Mouse (Mus musculus) lung, adult 2 months (tissue): ENCODE data around the gene Vdr. TPM values are rescaled to one million over a fixed set of nuclear protein-coding genes. Genes with fewer than 3 reads are reported as not detected.

Experiments used
- DNase-seq: peaks from one replicate; pipeline ENCODE4 v3.0.0; 2022
- H3K4me1 ChIP-seq: fragments of 200-500 bp; 2 replicates; pipeline ENCODE4 v1.6.1; 2011; ENCODE audit warnings: low read length; ENCODE audit not compliant: control insufficient read depth, insufficient read depth
- H3K4me3 ChIP-seq: fragments of 200-500 bp; replicated peaks from 2 replicates; pipeline ENCODE3; 2011; ENCODE audit warnings: low read depth, mild to moderate bottlenecking, control low read depth, low read length; ENCODE audit errors: extremely low read depth
- CTCF ChIP-seq: fragments of 200-500 bp; IDR thresholded peaks from 2 replicates; pipeline ENCODE4 v1.5.1; 2011; ENCODE audit warnings: mild to moderate bottlenecking, low read length, control low read depth; ENCODE audit not compliant: insufficient read depth
- POLR2A ChIP-seq: fragments of 200-500 bp; IDR thresholded peaks from 2 replicates; pipeline ENCODE4 v1.6.1; 2011; ENCODE audit warnings: low read depth, mild to moderate bottlenecking, control low read depth, low read length, borderline replicate concordance; ENCODE audit errors: extremely low read depth
- WGBS: fragments of 180-500 bp; shearing (Covaris S2); methylation state at CpG from one replicate; pipeline ENCODE4 v1.1.7; 2018; 5-methylcytosine and 5-hydroxymethylcytosine counted together
- polyA plus RNA-seq: library from polyadenylated mRNA; depleted of rRNA; stranded (reverse); fragments of >200 nt; gene quantifications from 2 replicates; pipeline ENCODE4 v1.2.3, GENCODE M21; 2012

Gene Vdr
- polyA plus RNA-seq, 1 experiment, result 6.3 TPM

DNA sequence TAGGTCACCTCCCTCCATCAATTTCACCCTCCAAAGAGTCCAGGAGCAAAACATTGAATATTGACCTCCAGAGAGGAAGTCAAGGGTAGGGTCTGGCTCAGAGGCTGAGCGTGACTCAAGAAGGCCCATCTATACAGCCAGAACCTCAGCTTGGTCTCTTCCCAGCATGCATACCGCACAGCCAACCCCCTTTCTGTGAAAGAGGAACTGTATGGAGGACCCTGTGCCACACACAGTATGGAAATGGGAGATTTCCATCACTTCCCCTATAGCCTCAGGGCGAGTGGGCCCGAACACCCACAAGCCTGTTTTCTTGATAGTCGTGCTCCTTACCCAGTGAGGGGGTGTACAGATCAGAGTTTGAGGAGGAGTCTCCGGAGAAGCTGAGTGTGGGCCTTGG, 41.4 kb downstream of the Vdr start:
- 82% methylated on average over 6 of the region's 6 CpGs for WGBS
- Histone ChIP-seq H3K4me3 (no peak overlapping the region), H3K4me1 (no peaks in the 10 kb centered on the region; the same call in 1 of the 2 replicates)
- no peak for DNase-seq
- no peak for TF ChIP-seq CTCF
- TF ChIP-seq POLR2A, result no peak

GRCm38 (mm10) chr15:97865988-97866387, 44.4 kb downstream of the Vdr start:
- H3K4me3 ChIP-seq, result no peak overlapping the region
- H3K4me1 ChIP-seq, result no peaks in the 10 kb centered on the region; the same call in 1 of the 2 replicates
- 95% methylated on average over 2 of the region's 2 CpGs for WGBS
- DNase-seq, result no peak
- no peak for TF ChIP-seq CTCF
- TF ChIP-seq POLR2A, result no peak

GRCm38 (mm10) chr15:97865175-97865574, 45.3 kb downstream of the Vdr start:
- TF ChIP-seq POLR2A (no peak), CTCF (no peak)
- DNase-seq, result no peak
- H3K4me1 ChIP-seq, result no peaks in the 10 kb centered on the region; the same call in 1 of the 2 replicates
- H3K4me3 ChIP-seq, result no peak overlapping the region
- WGBS, result 34% methylated on average over 6 of the region's 6 CpGs

- WGBS, result 64% methylated on average over 8 of the region's 8 CpGs
- TF ChIP-seq POLR2A, result no peak
- no peak for TF ChIP-seq CTCF
- no peak overlapping the region for H3K4me3 ChIP-seq
- H3K4me1 ChIP-seq, result no peaks in the 10 kb centered on the region; the same call in 1 of the 2 replicates
- no peak for DNase-seq
These were observed 45.9 kb downstream of the Vdr start for GRCm38 (mm10) chr15:97864361-97865045.

DNA sequence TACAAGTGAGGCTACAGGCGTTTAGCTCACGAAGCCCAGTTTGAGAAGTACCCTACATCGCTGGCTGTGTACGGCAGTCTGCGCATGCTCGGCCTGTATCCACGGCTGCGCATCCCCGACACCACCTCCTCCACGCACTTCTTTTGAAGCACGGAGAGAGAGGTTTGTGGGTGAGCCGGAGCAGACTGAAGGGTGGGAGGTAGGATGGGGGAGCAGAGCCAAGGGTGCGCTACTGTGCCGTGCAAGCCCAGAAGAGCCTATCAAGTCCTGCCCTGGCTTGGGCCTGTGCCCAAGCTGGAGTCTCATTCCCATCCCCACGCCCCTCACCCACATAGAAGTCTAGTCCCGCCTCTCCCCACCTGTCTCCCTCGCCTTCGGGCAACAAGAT, 46.9 kb downstream of the Vdr start:
- Histone ChIP-seq H3K4me1 (no peaks in the 10 kb centered on the region; the same call in 1 of the 2 replicates), H3K4me3 (no peak overlapping the region)
- no peak for DNase-seq
- TF ChIP-seq CTCF (no peak), POLR2A (no peak)
- 73% methylated on average over 18 of the region's 18 CpGs for WGBS

- Histone ChIP-seq H3K4me3 (no peak overlapping the region), H3K4me1 (no peaks in the 10 kb centered on the region; the same call in 1 of the 2 replicates)
- TF ChIP-seq CTCF, result no peak
- TF ChIP-seq POLR2A, result no peak
- DNase-seq, result no peak
- WGBS, result 47% methylated on average over 14 of the region's 14 CpGs
These were observed 47.4 kb downstream of the Vdr start for GRCm38 (mm10) chr15:97862881-97863493.

DNA sequence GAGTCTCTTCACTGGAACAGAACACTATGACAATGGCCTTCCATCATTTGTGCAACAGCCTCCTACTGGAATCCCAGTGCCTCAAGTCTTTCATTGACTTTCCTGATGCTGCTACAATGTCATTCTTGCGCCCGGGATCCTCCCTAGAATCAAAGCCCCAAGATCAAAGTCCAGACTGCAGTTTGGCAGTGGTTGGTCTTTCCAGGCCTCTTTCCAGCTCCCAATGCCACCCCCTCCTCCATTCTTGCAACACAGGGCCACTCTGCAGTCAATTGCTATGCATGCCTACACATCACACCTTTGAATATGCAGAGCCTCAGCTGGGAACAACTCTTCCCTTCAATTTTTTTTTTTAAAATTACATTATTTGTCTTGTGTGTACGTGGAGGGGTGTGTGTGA, 50.1 kb downstream of the Vdr start:
- 89% methylated on average over 3 of the region's 3 CpGs for WGBS
- Histone ChIP-seq H3K4me3 (no peak overlapping the region), H3K4me1 (no peaks in the 10 kb centered on the region; the same call in 1 of the 2 replicates)
- DNase-seq, result no peak
- TF ChIP-seq POLR2A, result no peak
- no peak for TF ChIP-seq CTCF

- DNase-seq, result no peak
- 78% methylated on average over 4 of the region's 4 CpGs for WGBS
- no peak overlapping the region for H3K4me3 ChIP-seq
- TF ChIP-seq POLR2A, result no peak
- TF ChIP-seq CTCF, result no peak
- H3K4me1 ChIP-seq, result no peaks in the 10 kb centered on the region
These were observed 52.0 kb downstream of the Vdr start for GRCm38 (mm10) chr15:97858431-97858830.

GRCm38 (mm10) chr15:97854551-97854950, 55.9 kb downstream of the Vdr start:
- DNase-seq, result no peak
- no peaks in the 10 kb centered on the region for H3K4me1 ChIP-seq
- no peak for TF ChIP-seq POLR2A
- no peak for TF ChIP-seq CTCF
- WGBS, result 41% methylated on average over 6 of the region's 6 CpGs
- no peak overlapping the region for H3K4me3 ChIP-seq

GRCm38 (mm10) chr15:97854059-97854458, 56.4 kb downstream of the Vdr start:
- TF ChIP-seq CTCF (no peak), POLR2A (no peak)
- no peaks in the 10 kb centered on the region for H3K4me1 ChIP-seq
- H3K4me3 ChIP-seq, result no peak overlapping the region
- DNase-seq, result no peak
- WGBS, result 39% methylated on average over 8 of the region's 8 CpGs

GRCm38 (mm10) chr15:97852291-97852690, 58.1 kb downstream of the Vdr start:
- WGBS, result 92% methylated on average over 3 of the region's 3 CpGs
- no peaks in the 10 kb centered on the region for H3K4me1 ChIP-seq
- H3K4me3 ChIP-seq, result no peak overlapping the region
- DNase-seq, result no peak
- TF ChIP-seq POLR2A (no peak), CTCF (no peak)
